Mouse (Mus musculus): ENCODE measurements around the gene Mast4.

The Mast4 gene

GRCm38 (mm10) chr13:102988251-102988895, 345.9 kb downstream of the Mast4 start:
- no peak for DNase-seq (ENCODE audit: low spot score in 2 of 2)

- DNase-seq (ENCODE audit: low spot score in 2 of 2): no peak
Observed at GRCm38 (mm10) chr13:102984550-102984949, 349.7 kb downstream of the Mast4 start.

- no peak for DNase-seq (ENCODE audit: low spot score in 2 of 2)
Observed at GRCm38 (mm10) chr13:102973853-102974252, 360.4 kb downstream of the Mast4 start.

- DNase-seq (ENCODE audit: low spot score in 2 of 2): no peak
Observed at GRCm38 (mm10) chr13:102963471-102963870, 370.8 kb downstream of the Mast4 start.

GRCm38 (mm10) chr13:102958273-102959270, 375.7 kb downstream of the Mast4 start:
- no peak for DNase-seq (ENCODE audit: low spot score in 2 of 2)

GRCm38 (mm10) chr13:102957508-102958272, 376.6 kb downstream of the Mast4 start:
- no peak for DNase-seq (ENCODE audit: low spot score in 2 of 2)

- DNase-seq (ENCODE audit: low spot score in 2 of 2): no peak
Observed at GRCm38 (mm10) chr13:102955506-102955905, 378.8 kb downstream of the Mast4 start.

- no peak for DNase-seq (ENCODE audit: low spot score in 2 of 2)
Observed at GRCm38 (mm10) chr13:102949756-102950155, 384.5 kb downstream of the Mast4 start.

GRCm38 (mm10) chr13:102948966-102949365, 385.3 kb downstream of the Mast4 start:
- DNase-seq (ENCODE audit: low spot score in 2 of 2): no peak

GRCm38 (mm10) chr13:102947546-102947945, 386.8 kb downstream of the Mast4 start:
- no peak for DNase-seq (ENCODE audit: low spot score in 2 of 2)

- DNase-seq (ENCODE audit: low spot score in 2 of 2): no peak
Observed at GRCm38 (mm10) chr13:102946024-102946821, 388.1 kb downstream of the Mast4 start.

GRCm38 (mm10) chr13:102945450-102945849, 388.8 kb downstream of the Mast4 start:
- no peak for DNase-seq (ENCODE audit: low spot score in 2 of 2)

GRCm38 (mm10) chr13:102944516-102944915, 389.8 kb downstream of the Mast4 start:
- DNase-seq (ENCODE audit: low spot score in 2 of 2): no peak

GRCm38 (mm10) chr13:102942557-102942956, 391.7 kb downstream of the Mast4 start:
- no peak for DNase-seq (ENCODE audit: low spot score in 2 of 2)

- DNase-seq (ENCODE audit: low spot score in 2 of 2): no peak
Observed at GRCm38 (mm10) chr13:102940476-102940875, 393.8 kb downstream of the Mast4 start.

GRCm38 (mm10) chr13:102936233-102936632, 398.1 kb downstream of the Mast4 start:
- DNase-seq (ENCODE audit: low spot score in 2 of 2): no peak

GRCm38 (mm10) chr13:102935788-102936187, 398.5 kb downstream of the Mast4 start:
- DNase-seq (ENCODE audit: low spot score in 2 of 2): no peak

- DNase-seq (ENCODE audit: low spot score in 2 of 2): no peak
Observed at GRCm38 (mm10) chr13:102933702-102934101, 400.6 kb downstream of the Mast4 start.

- DNase-seq (ENCODE audit: low spot score in 2 of 2): no peak
Observed at GRCm38 (mm10) chr13:102932434-102932833, 401.9 kb downstream of the Mast4 start.

- DNase-seq (ENCODE audit: low spot score in 2 of 2): no peak
Observed at GRCm38 (mm10) chr13:102931951-102932350, 402.3 kb downstream of the Mast4 start.
